Mouse (Mus musculus) cerebellum, adult (tissue): ENCODE measurements around the gene 4930564D02Rik.
A peak's percentile ranks its signal among the peaks of the same experiment; 100 is the strongest.

Source experiments
- ATAC-seq: cut with Nextera tagmentation; 2 replicates; pipeline ENCODE4 v1.9.2; 2017; ENCODE audit warnings: mild to moderate bottlenecking, moderate library complexity, mixed read lengths; ENCODE audit not compliant: insufficient number of reproducible peaks, low FRiP score, low TSS enrichment

4930564D02Rik gene

DNA sequence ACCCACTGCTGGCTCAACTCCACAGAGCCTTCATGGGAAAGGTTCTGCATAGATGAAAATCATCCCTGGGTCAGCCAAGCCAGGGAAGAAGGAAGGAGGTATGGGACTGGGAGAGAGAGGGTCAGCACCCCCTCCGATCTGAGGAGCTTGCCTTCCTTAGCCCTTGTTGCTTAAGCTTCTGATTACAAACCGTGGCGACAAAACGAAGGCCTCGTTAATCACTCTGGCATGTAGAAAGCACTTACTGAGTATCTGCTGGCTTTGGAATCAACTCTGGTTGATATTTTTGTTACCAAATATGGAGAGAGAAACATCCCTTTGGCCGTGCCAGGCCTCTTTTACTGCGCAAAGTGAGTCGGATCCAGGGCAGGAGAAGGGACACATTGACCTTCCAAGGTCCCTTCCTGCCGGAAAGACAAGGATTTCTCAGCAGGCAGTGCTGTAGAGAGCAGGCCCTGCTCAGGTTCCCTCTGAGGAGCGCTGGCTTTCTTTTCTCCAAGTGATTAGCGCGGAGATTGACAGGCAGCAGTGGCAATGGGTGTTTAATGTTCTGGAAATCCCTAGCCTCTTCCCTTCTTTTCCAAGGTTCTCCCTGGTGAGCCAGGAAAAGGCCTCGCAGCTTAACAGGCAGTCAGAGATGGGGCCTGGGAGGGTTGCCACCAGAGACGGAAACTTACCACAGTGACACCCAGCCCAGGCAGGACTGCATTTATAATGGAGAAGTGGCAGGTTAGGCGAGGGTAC, 33.1 kb downstream of the 4930564D02Rik start:
- no peak for ATAC-seq

DNA sequence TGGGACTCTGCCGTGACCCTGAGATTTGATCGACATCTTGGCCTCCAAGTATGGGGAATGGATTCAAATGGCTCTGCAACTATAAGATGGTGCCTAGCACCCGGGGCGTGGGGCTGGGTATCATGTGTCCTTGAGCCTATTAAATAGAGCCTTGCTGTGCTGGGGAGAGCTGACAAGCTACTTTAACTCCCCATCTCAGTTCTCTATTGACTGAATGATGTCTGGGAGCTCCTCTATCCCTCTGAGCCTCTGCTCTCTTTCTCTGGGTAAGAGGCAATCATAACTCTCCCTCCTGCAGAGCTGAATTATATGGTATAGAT, 33.6 kb downstream of the 4930564D02Rik start:
- no peak for ATAC-seq

- ATAC-seq = no peak
Observed at GRCm38 (mm10) chr3:105105827-105106226, 39.2 kb downstream of the 4930564D02Rik start.

DNA sequence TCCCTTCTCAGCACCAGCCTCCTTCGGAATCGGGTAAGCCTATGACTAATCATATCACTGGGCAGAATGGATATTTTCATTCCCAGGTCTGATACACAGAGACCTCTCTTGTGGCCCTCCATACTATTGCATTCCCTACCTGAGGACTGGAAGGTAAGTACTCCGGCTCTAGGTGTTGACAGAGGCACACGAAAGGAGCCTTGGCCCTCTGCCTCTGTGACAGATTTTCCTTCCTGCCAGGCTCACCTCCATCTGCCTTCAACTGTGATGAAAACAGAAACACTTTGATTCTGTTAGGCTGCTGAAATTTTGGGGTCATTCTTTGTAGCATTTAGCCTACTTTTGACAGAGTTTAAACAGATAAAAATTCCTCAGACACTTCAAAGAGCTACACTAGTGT, 47.2 kb downstream of the 4930564D02Rik start:
- ATAC-seq = peak; percentile 60

- ATAC-seq = peak; percentile 76
Observed at GRCm38 (mm10) chr3:105114269-105114668, 47.6 kb downstream of the 4930564D02Rik start.

- ATAC-seq = peak; percentile 71
Observed at GRCm38 (mm10) chr3:105116596-105116995, 50.0 kb downstream of the 4930564D02Rik start.

GRCm38 (mm10) chr3:105123776-105124175, 57.1 kb downstream of the 4930564D02Rik start:
- peak; percentile 51 for ATAC-seq

DNA sequence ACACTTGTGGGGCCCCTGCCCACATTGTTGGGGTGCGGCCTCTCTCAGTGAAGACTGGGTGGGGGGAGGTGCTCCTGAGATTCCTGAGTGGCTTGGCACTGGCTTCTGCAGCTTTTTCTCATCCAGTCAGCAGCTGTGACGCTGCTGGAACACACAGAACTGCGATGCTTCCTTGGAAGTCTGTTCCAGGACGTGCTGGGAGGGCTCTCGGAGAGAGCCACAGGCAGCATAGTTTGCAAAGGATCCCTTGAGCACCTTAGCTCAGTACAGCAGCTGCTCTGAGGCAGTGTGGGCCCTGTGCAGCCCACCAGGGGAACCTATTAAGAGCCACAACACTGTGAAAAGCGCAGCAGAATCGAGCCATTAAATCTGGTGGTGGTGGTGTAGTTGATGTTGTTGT, 61.2 kb downstream of the 4930564D02Rik start:
- no peak for ATAC-seq
